Mouse (Mus musculus) cerebellum, adult 18-20 months (tissue): Measurements from ENCODE around the gene Etnk2.

Source experiments
- DNase-seq, 2 experiments: peaks; one replicate each; pipeline ENCODE4 v3.0.0; 2021

The Etnk2 gene

GRCm38 (mm10) chr1:133383157-133383783 is 19.9 kb downstream of the Etnk2 start:
- DNase-seq: no peak

GRCm38 (mm10) chr1:133385506-133385905 is 22.1 kb downstream of the Etnk2 start:
- DNase-seq: peak; percentile 28 to 38

- DNase-seq: no peak
Measured at GRCm38 (mm10) chr1:133386209-133386608, 22.8 kb downstream of the Etnk2 start.

- no peak for DNase-seq
Measured at GRCm38 (mm10) chr1:133387539-133388268, 24.3 kb downstream of the Etnk2 start.

GRCm38 (mm10) chr1:133394702-133395101 is 31.3 kb downstream of the Etnk2 start:
- DNase-seq: no peak

- DNase-seq: no peak
Measured at GRCm38 (mm10) chr1:133396693-133397092, 33.3 kb downstream of the Etnk2 start.

- no peak for DNase-seq
Measured at GRCm38 (mm10) chr1:133397094-133397482, 33.7 kb downstream of the Etnk2 start.

- no peak for DNase-seq
Measured at GRCm38 (mm10) chr1:133397483-133398237, 34.3 kb downstream of the Etnk2 start.

- no peak for DNase-seq
Measured at GRCm38 (mm10) chr1:133400014-133400725, 36.8 kb downstream of the Etnk2 start.

GRCm38 (mm10) chr1:133404005-133404404 is 40.6 kb downstream of the Etnk2 start:
- no peak for DNase-seq

- no peak for DNase-seq
Measured at GRCm38 (mm10) chr1:133406614-133407013, 43.2 kb downstream of the Etnk2 start.

GRCm38 (mm10) chr1:133407436-133407835 is 44.1 kb downstream of the Etnk2 start:
- DNase-seq: no peak

GRCm38 (mm10) chr1:133408321-133408720 is 44.9 kb downstream of the Etnk2 start:
- no peak for DNase-seq

GRCm38 (mm10) chr1:133408880-133409516 is 45.6 kb downstream of the Etnk2 start:
- no peak for DNase-seq

GRCm38 (mm10) chr1:133409786-133410185 is 46.4 kb downstream of the Etnk2 start:
- DNase-seq: no peak

GRCm38 (mm10) chr1:133411506-133412147 is 48.3 kb downstream of the Etnk2 start:
- DNase-seq: no peak

GRCm38 (mm10) chr1:133412941-133413340 is 49.6 kb downstream of the Etnk2 start:
- no peak for DNase-seq

GRCm38 (mm10) chr1:133415086-133415485 is 51.7 kb downstream of the Etnk2 start:
- DNase-seq: no peak

- no peak for DNase-seq
Measured at GRCm38 (mm10) chr1:133415505-133415904, 52.1 kb downstream of the Etnk2 start.

- DNase-seq: no peak
Measured at GRCm38 (mm10) chr1:133416472-133416871, 53.1 kb downstream of the Etnk2 start.

GRCm38 (mm10) chr1:133417113-133417512 is 53.7 kb downstream of the Etnk2 start:
- no peak for DNase-seq

GRCm38 (mm10) chr1:133417539-133417938 is 54.2 kb downstream of the Etnk2 start:
- DNase-seq: no peak
